Mouse (Mus musculus) kidney, adult 2 months (tissue): ENCODE data around the gene Deaf1.

ENCODE experiments used
- CTCF ChIP-seq: fragments of 200-500 bp; conservative IDR thresholded peaks from 2 replicates; pipeline ENCODE4 v1.5.1; 2011; ENCODE audit warnings: low read depth, mild to moderate bottlenecking, control low read depth, low read length, moderate library complexity, mixed read lengths; ENCODE audit not compliant: insufficient read depth, insufficient read length
- POLR2A ChIP-seq: fragments of 200-500 bp; IDR thresholded peaks from one replicate; pipeline ENCODE4 v1.6.1; 2011; ENCODE audit warnings: low read depth, low read length, control low read depth

- no peak for TF ChIP-seq CTCF
- TF ChIP-seq POLR2A = no peak
Observed at GRCm38 (mm10) chr7:141304537-141304936, 23.0 kb downstream of the Deaf1 start.
